Mouse (Mus musculus): ENCODE measurements around the gene Cand2. TPM values are rescaled to one million over a fixed set of nuclear protein-coding genes. Genes with fewer than 3 reads are reported as not detected.

The Cand2 gene
- polyA plus RNA-seq, 1 experiment: 3.4 TPM

- no peaks in the 10 kb centered on the region for H3K27me3 ChIP-seq (ENCODE audit: control insufficient read depth, insufficient read depth, low read length)
- no peak within 1 kb of the TSS for H3K27ac ChIP-seq (ENCODE audit: insufficient read depth, low read length)
- peaks cover 3% of the 10 kb centered on the region; the same call in 1 of the 2 replicates for H3K36me3 ChIP-seq (ENCODE audit: control insufficient read depth, insufficient read depth, low read length)
- H3K4me1 ChIP-seq (ENCODE audit: control insufficient read depth, insufficient read depth, insufficient read length): peaks cover 3% of the 10 kb centered on the region; the same call in 1 of the 2 replicates
- 10% methylated on average over 19 of the region's 19 CpGs for WGBS
- peak within 1 kb of the TSS; percentile 29; the same call in 1 of the 2 replicates for H3K4me3 ChIP-seq (ENCODE audit: extremely low read depth, insufficient read depth, insufficient read length)
- peak in 1 of 2 experiments; percentile 29 for DNase-seq (ENCODE audit: low read depth in 1 of 2, low spot score in 2 of 2)
- TF ChIP-seq CTCF (IDR thresholded peaks at IDR 0.05; ENCODE audit: extremely low read depth, insufficient read depth, insufficient read length, insufficient replicate concordance): no peak
- no peak for TF ChIP-seq POLR2A (IDR thresholded peaks at IDR 0.05; ENCODE audit: low read depth, low read length)
Measured at GRCm38 (mm10) chr6:115838161-115838597, 63.8 kb downstream of the Cand2 start, which contains the start of gene Efcab12. Gene Efcab12 (minus strand): TSS chr6:115838412.

DNA sequence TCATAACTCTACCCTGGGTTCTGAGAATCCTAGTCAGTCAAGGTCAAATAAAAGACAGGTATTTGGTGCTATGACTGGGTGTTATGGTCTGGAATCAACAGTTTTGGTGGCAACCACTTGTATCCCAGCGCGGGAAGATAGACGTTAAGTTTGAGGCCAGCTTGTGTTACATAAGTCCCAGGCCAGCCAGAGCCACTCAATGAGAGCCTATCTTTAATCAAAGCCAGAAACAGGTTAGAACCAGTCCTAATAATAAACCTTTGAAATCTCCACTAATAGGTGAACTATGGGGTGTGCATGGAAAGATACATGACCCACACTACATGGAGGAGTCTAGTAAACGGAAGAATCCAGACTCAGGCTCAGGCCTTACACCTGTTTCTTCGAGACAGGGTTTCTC lies 64.4 kb downstream of the Cand2 start:
- no peak for DNase-seq (ENCODE audit: low read depth in 1 of 2, low spot score in 2 of 2)
- Histone ChIP-seq H3K27me3 (ENCODE audit: control insufficient read depth, insufficient read depth, low read length) (no peaks in the 10 kb centered on the region), H3K4me3 (ENCODE audit: extremely low read depth, insufficient read depth, insufficient read length) (no peak overlapping the region), H3K4me1 (ENCODE audit: control insufficient read depth, insufficient read depth, insufficient read length) (peaks cover 3% of the 10 kb centered on the region; the same call in 1 of the 2 replicates), H3K36me3 (ENCODE audit: control insufficient read depth, insufficient read depth, low read length) (peaks cover 5% of the 10 kb centered on the region; the same call in 1 of the 2 replicates), H3K27ac (ENCODE audit: insufficient read depth, low read length) (no peak overlapping the region)
- WGBS: 90% methylated on average over 5 of the region's 5 CpGs
- TF ChIP-seq CTCF (IDR thresholded peaks at IDR 0.05; ENCODE audit: extremely low read depth, insufficient read depth, insufficient read length, insufficient replicate concordance): no peak
- TF ChIP-seq POLR2A (IDR thresholded peaks at IDR 0.05; ENCODE audit: low read depth, low read length): no peak

DNA sequence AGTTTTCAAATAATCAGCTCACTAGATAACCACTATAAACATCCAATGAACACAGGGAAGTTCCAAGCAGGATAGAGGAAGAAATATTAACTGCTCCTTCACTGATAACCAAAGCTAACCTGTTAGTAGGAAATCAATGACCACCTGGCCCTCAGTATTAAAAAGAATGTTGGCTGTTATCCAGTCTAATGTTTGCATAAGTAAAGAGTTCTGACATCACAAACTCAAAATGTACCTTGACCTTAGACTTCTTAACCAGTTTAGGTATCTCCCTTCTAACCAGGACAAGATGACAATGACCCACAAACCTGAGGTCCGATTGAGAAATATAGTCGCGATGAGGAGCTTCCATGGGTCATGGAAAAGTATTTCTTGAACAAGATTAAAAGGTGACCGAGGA lies 70.7 kb downstream of the Cand2 start:
- no peak overlapping the region for H3K4me3 ChIP-seq (ENCODE audit: extremely low read depth, insufficient read depth, insufficient read length)
- H3K4me1 ChIP-seq (ENCODE audit: control insufficient read depth, insufficient read depth, insufficient read length): peaks cover 4% of the 10 kb centered on the region; the same call in 1 of the 2 replicates
- WGBS: 92% methylated on average over 4 of the region's 4 CpGs
- H3K27ac ChIP-seq (ENCODE audit: insufficient read depth, low read length): no peak overlapping the region
- no peak for DNase-seq (ENCODE audit: low read depth in 1 of 2, low spot score in 2 of 2)
- H3K27me3 ChIP-seq (ENCODE audit: control insufficient read depth, insufficient read depth, low read length): no peaks in the 10 kb centered on the region
- H3K36me3 ChIP-seq (ENCODE audit: control insufficient read depth, insufficient read depth, low read length): peaks cover 13% of the 10 kb centered on the region
- no peak for TF ChIP-seq POLR2A (IDR thresholded peaks at IDR 0.05; ENCODE audit: low read depth, low read length)
- no peak for TF ChIP-seq CTCF (IDR thresholded peaks at IDR 0.05; ENCODE audit: extremely low read depth, insufficient read depth, insufficient read length, insufficient replicate concordance)

DNA sequence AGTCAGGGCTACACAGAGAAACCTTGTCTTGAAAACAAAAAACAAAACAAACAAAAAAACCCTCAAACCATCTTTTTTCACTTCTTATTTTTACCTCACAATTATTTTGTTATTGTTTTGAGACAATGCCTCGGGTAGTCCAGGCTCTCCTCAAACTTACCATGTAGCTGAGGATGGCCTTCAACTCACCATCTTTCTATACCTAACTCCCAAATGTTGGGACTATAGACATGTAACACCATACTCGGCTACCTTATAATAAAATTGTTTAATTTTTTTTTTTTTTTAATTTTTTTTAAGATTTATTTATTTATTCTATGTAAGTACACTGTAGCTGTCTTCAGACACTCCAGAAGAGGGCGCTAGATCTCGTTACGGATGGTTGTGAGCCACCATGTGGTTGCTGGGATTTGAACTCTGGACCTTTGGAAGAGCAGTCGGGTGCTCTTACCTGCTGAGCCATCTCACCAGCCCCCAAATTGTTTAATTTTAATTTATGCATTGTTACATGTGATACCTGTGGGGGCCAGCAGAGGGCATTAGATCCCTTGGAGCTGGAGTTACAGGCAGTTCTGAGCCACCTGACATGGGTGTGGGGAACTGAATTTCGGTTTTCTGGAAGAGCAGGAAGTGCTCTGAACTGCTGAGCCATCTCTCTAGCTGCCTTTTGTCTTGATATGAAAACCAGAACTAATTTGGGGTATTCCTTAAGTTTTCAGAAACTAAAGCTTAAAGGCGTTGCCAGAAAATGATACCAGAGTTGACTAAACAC lies 72.5 kb downstream of the Cand2 start:
- Histone ChIP-seq H3K27ac (ENCODE audit: insufficient read depth, low read length) (no peak overlapping the region), H3K36me3 (ENCODE audit: control insufficient read depth, insufficient read depth, low read length) (peaks cover 15% of the 10 kb centered on the region), H3K4me1 (ENCODE audit: control insufficient read depth, insufficient read depth, insufficient read length) (peaks cover 4% of the 10 kb centered on the region; the same call in 1 of the 2 replicates), H3K27me3 (ENCODE audit: control insufficient read depth, insufficient read depth, low read length) (no peaks in the 10 kb centered on the region), H3K4me3 (ENCODE audit: extremely low read depth, insufficient read depth, insufficient read length) (no peak overlapping the region)
- no peak for TF ChIP-seq POLR2A (IDR thresholded peaks at IDR 0.05; ENCODE audit: low read depth, low read length)
- TF ChIP-seq CTCF (IDR thresholded peaks at IDR 0.05; ENCODE audit: extremely low read depth, insufficient read depth, insufficient read length, insufficient replicate concordance): peak; percentile 36; the same call in 1 of the 2 replicates
- peak; percentile 59 to 61 for DNase-seq (ENCODE audit: low read depth in 1 of 2, low spot score in 2 of 2)
- 26% methylated on average over 8 of the region's 8 CpGs for WGBS

GRCm38 (mm10) chr6:115848598-115849304 lies 74.4 kb downstream of the Cand2 start:
- no peak for TF ChIP-seq CTCF (IDR thresholded peaks at IDR 0.05; ENCODE audit: extremely low read depth, insufficient read depth, insufficient read length, insufficient replicate concordance)
- TF ChIP-seq POLR2A (IDR thresholded peaks at IDR 0.05; ENCODE audit: low read depth, low read length): no peak
- H3K4me3 ChIP-seq (ENCODE audit: extremely low read depth, insufficient read depth, insufficient read length): peak overlapping the region; percentile 26; the same call in 1 of the 2 replicates
- WGBS: 42% methylated on average over 10 of the region's 10 CpGs
- peak overlapping the region; percentile 79 for H3K27ac ChIP-seq (ENCODE audit: insufficient read depth, low read length)
- H3K4me1 ChIP-seq (ENCODE audit: control insufficient read depth, insufficient read depth, insufficient read length): peaks cover 4% of the 10 kb centered on the region; the same call in 1 of the 2 replicates
- no peaks in the 10 kb centered on the region for H3K27me3 ChIP-seq (ENCODE audit: control insufficient read depth, insufficient read depth, low read length)
- peaks cover 10% of the 10 kb centered on the region for H3K36me3 ChIP-seq (ENCODE audit: control insufficient read depth, insufficient read depth, low read length)
- DNase-seq (ENCODE audit: low read depth in 1 of 2, low spot score in 2 of 2): peak in 1 of 2 experiments; percentile 22

DNA sequence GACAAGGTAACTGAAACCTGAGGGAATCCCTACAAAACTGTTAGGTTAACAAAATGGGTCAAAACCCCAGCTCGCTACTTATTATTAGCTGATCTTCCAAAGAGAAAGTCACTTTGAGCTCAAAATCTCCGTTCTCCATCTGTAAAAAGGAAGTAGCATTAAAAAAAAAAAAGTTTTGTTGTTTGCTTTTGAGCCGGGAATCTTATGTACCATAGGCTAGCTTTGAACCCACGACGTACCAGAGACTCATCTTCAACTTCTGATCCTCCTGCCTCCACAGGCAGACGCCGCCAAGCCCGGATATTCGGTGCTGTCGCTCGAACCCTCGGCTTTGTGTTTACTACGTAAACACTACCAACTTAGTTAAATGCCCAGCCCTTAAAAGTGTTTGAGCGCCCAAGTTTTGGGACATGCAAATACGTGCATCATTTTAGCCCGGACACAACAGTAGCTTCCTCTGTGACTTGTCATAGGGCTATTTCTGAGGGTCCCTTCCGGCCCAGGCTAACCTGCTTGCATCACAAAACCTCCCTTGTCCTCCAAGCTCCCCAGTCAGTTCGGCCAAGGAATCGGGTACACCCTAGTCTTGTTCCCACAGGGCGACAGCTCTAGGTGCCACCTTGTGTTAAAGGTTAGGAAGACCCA lies 78.2 kb downstream of the Cand2 start:
- Histone ChIP-seq H3K36me3 (ENCODE audit: control insufficient read depth, insufficient read depth, low read length) (peaks cover 2% of the 10 kb centered on the region; the same call in 1 of the 2 replicates), H3K4me3 (ENCODE audit: extremely low read depth, insufficient read depth, insufficient read length) (peak overlapping the region; percentile 72), H3K27ac (ENCODE audit: insufficient read depth, low read length) (peak overlapping the region; percentile 79), H3K4me1 (ENCODE audit: control insufficient read depth, insufficient read depth, insufficient read length) (peaks cover 4% of the 10 kb centered on the region; the same call in 1 of the 2 replicates), H3K27me3 (ENCODE audit: control insufficient read depth, insufficient read depth, low read length) (no peaks in the 10 kb centered on the region)
- no peak for DNase-seq (ENCODE audit: low read depth in 1 of 2, low spot score in 2 of 2)
- TF ChIP-seq CTCF (IDR thresholded peaks at IDR 0.05; ENCODE audit: extremely low read depth, insufficient read depth, insufficient read length, insufficient replicate concordance): no peak
- TF ChIP-seq POLR2A (IDR thresholded peaks at IDR 0.05; ENCODE audit: low read depth, low read length): no peak
- 3% methylated on average over 20 of the region's 20 CpGs for WGBS
